ENCODE assay signal across 26 mouse cellular contexts in the genomic region with DNA sequence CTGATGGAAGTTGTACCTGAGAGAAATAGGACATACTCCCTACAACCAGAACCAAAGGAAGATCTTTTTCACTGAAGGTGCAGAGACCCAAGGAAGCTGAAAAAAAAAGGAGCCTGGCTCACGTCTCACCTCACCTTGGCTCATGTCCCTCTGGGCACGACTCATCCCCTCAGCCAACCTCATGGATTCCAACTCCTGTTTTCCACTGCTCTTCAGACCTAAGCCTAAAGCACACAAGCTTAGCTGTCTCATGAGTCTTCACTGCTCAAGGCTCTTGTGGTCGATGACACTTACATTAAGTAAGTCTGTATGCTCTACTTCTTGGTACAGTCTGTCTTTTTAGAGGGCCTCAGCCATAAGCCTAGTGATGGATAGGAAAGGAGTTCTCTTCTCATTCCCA. TPM values are rescaled to one million over a fixed set of nuclear protein-coding genes. Genes with fewer than 3 reads are reported as not detected.
A peak's percentile ranks its signal among the peaks of the same experiment; 100 is the strongest.
DNase-seq lines count a peak whose midpoint lies in the region; ATAC-seq and TF ChIP-seq lines count a peak whose summit lies in the region.
"Had no signal": no experiment of that assay in that cellular context is flagged by ENCODE, and none has a peak within 500 bp of the region (broad histone marks: within the 10 kb centered on the region; RNA-seq: fewer than 3 reads in every experiment).

No protein-coding gene starts in this region.

- no peak for ATAC-seq in erythroblast, adult 5-6 weeks (replicated peaks; ENCODE audit: low FRiP score, poor library complexity, severe bottlenecking)
- ATAC-seq: activated CD4-positive, CD25-positive, alpha-beta regulatory T cell, adult 4 months; CD4-positive, CD25-positive, alpha-beta regulatory T cell, adult 4 months; forebrain, embryonic 14.5 days; forebrain, embryonic 16.5 days had no signal

- no peak for TF ChIP-seq POLR2A in embryonic fibroblast, embryonic 13.5 days (IDR thresholded peaks at IDR 0.05; ENCODE audit: low read depth, low read length)

- no peaks in the 10 kb centered on the region for H3K4me1 ChIP-seq in embryonic fibroblast, embryonic 13.5 days (ENCODE audit: control insufficient read depth, insufficient read depth, low read length)

- no peak overlapping the region for H3K4me3 ChIP-seq in embryonic fibroblast, embryonic 13.5 days (ENCODE audit: insufficient read depth, low read length)
- H3K4me3 ChIP-seq: embryonic facial prominence, embryonic 13.5 days; embryonic facial prominence, embryonic 15.5 days; erythroblast, embryonic 14.5 days; forebrain, embryonic 10.5 days; forebrain, embryonic 12.5 days had no signal

- peak; percentile 41 for DNase-seq in heart, adult 11 months
- no peak for DNase-seq in heart, adult 8-10 months (ENCODE audit: low spot score)
- peak; percentile 69 for DNase-seq in NIH3T3 (ENCODE audit: low read depth)
- no peak for DNase-seq in adrenal gland, postnatal 14 days
- DNase-seq: adrenal gland, adult 8-10 months; adrenal gland, postnatal 25 days; B cell, adult 2 months; cerebellum, adult 11 months; cerebellum, adult 18-20 months; cerebellum, adult 8-10 months; cerebellum, adult 9-11 months; cerebellum, postnatal 14 days; cerebellum, postnatal 36 days; embryo, embryonic 11 days had no signal

- H3K27ac ChIP-seq in embryonic fibroblast, embryonic 13.5 days (ENCODE audit: insufficient read depth, low read length) = 0 out of 2 replicates have a peak overlapping the region, but pooled peaks have one; percentile 19
- H3K27ac ChIP-seq: embryonic facial prominence, embryonic 13.5 days; embryonic facial prominence, embryonic 15.5 days; forebrain, embryonic 10.5 days; forebrain, embryonic 12.5 days had no signal

- no peak for TF ChIP-seq CTCF in embryonic fibroblast, embryonic 13.5 days (IDR thresholded peaks at IDR 0.05; ENCODE audit: borderline replicate concordance, insufficient read depth, low read length)

RNA-seq across cellular contexts. Expression of a gene that starts 31.9 kb away (rescaled TPM):
- under 1 TPM; 0.65 to 0.90 (median 0.77) TPM for total RNA-seq in heart, adult 8-10 months (2022)
- 16.4 and 19.6 TPM in 2 replicates for polyA plus RNA-seq in embryonic fibroblast, embryonic 13.5 days (2011; ENCODE audit: insufficient read length, low read depth, missing spikeins)
- total RNA-seq in adrenal gland, postnatal 14 days (2021) = 13.0 and 18.7 TPM in 2 replicates
- 0.63 TPM in 1 of 2 replicates, not detected in the other for total RNA-seq in erythroblast, adult 5-6 weeks (2015; ENCODE audit: low replicate concordance)
- 0.09 and 0.14 TPM in 2 replicates for total RNA-seq in erythroblast, adult 5-6 weeks (2017; ENCODE audit: low replicate concordance)
- polyA plus RNA-seq: G1E had no signal

Comparison
In these comparisons a context has a peak if more than half of its experiments do, and no peak if none do; other contexts are left out.
1. DNase-seq: peak in heart, adult 11 months (single experiment) and NIH3T3 (single experiment); none in heart, adult 8-10 months (single experiment) and adrenal gland, postnatal 14 days (single experiment).